In genomic region chr4:128489521-128490100, GRCm38 (mm10) we compare ENCODE assay signal across 21 mouse cellular contexts.
A peak's percentile ranks its signal among the peaks of the same experiment; 100 is the strongest.
DNase-seq lines count a peak whose midpoint lies in the region; ATAC-seq and TF ChIP-seq lines count a peak whose summit lies in the region.
"Had no signal": no experiment of that assay in that cellular context is flagged by ENCODE, and none has a peak within 500 bp of the region (broad histone marks: within the 10 kb centered on the region; RNA-seq: fewer than 3 reads in every experiment).

No protein-coding gene starts in this region.

- no peak overlapping the region for H3K4me2 ChIP-seq in forebrain, embryonic 14.5 days (ENCODE audit: low read length)
- H3K4me2 ChIP-seq in midbrain, postnatal 0 days (ENCODE audit: low read depth, low read length, poor library complexity, severe bottlenecking) = no peak overlapping the region
- H3K4me2 ChIP-seq in midbrain, embryonic 16.5 days (ENCODE audit: low read length) = no peak overlapping the region
- H3K4me2 ChIP-seq: heart, embryonic 11.5 days; kidney, embryonic 15.5 days; limb, embryonic 13.5 days; liver, embryonic 12.5 days; neural tube, embryonic 15.5 days had no signal

- no peak for ATAC-seq in forebrain, embryonic 14.5 days
- no peak for ATAC-seq in midbrain, postnatal 0 days (ENCODE audit: low FRiP score)
- no peak for ATAC-seq in midbrain, embryonic 16.5 days
- ATAC-seq: liver, embryonic 12.5 days had no signal

- peaks cover 14% of the 10 kb centered on the region for H3K4me1 ChIP-seq in forebrain, embryonic 10.5 days
- 0 out of 2 replicates have a peak, but pooled peaks cover 3% of the 10 kb centered on the region for H3K4me1 ChIP-seq in forebrain, embryonic 14.5 days (ENCODE audit: control insufficient read depth, insufficient read depth, low read length)
- H3K4me1 ChIP-seq in midbrain, postnatal 0 days (ENCODE audit: insufficient read depth, low read length) = no peaks in the 10 kb centered on the region
- no peaks in the 10 kb centered on the region for H3K4me1 ChIP-seq in midbrain, embryonic 16.5 days (ENCODE audit: control insufficient read depth, insufficient read depth, low read length)
- H3K4me1 ChIP-seq in heart, adult 2 months (ENCODE audit: control insufficient read depth, insufficient read depth, low read length) = no peaks in the 10 kb centered on the region
- H3K4me1 ChIP-seq: kidney, embryonic 15.5 days; limb, embryonic 13.5 days; liver, embryonic 12.5 days; neural tube, embryonic 15.5 days had no signal

- no peak overlapping the region for H3K4me3 ChIP-seq in forebrain, embryonic 10.5 days
- H3K4me3 ChIP-seq in forebrain, embryonic 14.5 days (ENCODE audit: low read depth, low read length) = no peak overlapping the region
- no peak overlapping the region for H3K4me3 ChIP-seq in midbrain, postnatal 0 days (ENCODE audit: low read depth, low read length)
- no peak overlapping the region for H3K4me3 ChIP-seq in midbrain, embryonic 16.5 days (ENCODE audit: low read depth, low read length)
- H3K4me3 ChIP-seq in heart, adult 2 months = no peak overlapping the region
- H3K4me3 ChIP-seq: kidney, embryonic 15.5 days; limb, embryonic 13.5 days; liver, embryonic 12.5 days; neural tube, embryonic 15.5 days had no signal

- intact Hi-C loops in left cerebral cortex, postnatal 14 days (cut with DNase I) = no loop called here
- intact Hi-C loops in heart, adult 2 months (cut with DNase I) = no loop called here

- TF ChIP-seq EP300 in heart, adult 2 months (IDR thresholded peaks at IDR 0.05; ENCODE audit: insufficient read depth, low read depth, low read length) = no peak

- H3K27me3 ChIP-seq in forebrain, embryonic 10.5 days (ENCODE audit: poor library complexity, severe bottlenecking) = no peaks in the 10 kb centered on the region
- H3K27me3 ChIP-seq in forebrain, embryonic 14.5 days (replicated peaks; ENCODE audit: control insufficient read depth, insufficient read depth, low read length) = no peaks in the 10 kb centered on the region
- no peaks in the 10 kb centered on the region for H3K27me3 ChIP-seq in midbrain, postnatal 0 days (ENCODE audit: insufficient read depth, low read length)
- no peaks in the 10 kb centered on the region for H3K27me3 ChIP-seq in midbrain, embryonic 16.5 days (ENCODE audit: control insufficient read depth, insufficient read depth, low read depth, low read length)
- no peaks in the 10 kb centered on the region for H3K27me3 ChIP-seq in heart, adult 2 months (ENCODE audit: control insufficient read depth, insufficient read depth, low read length)
- H3K27me3 ChIP-seq: kidney, embryonic 15.5 days; limb, embryonic 13.5 days; liver, embryonic 12.5 days; neural tube, embryonic 15.5 days had no signal

- no peaks in the 10 kb centered on the region for H3K79me2 ChIP-seq in heart, adult 2 months (replicated peaks; ENCODE audit: control insufficient read depth, insufficient read depth, low read length)

- no peak for TF ChIP-seq CTCF in midbrain, postnatal 0 days (IDR thresholded peaks at IDR 0.05)
- no peak for TF ChIP-seq CTCF in brain, embryonic 14.5 days (IDR thresholded peaks at IDR 0.05; ENCODE audit: borderline replicate concordance, extremely low read depth, insufficient read depth, insufficient read length)
- no peak for TF ChIP-seq CTCF in heart, adult 2 months (IDR thresholded peaks at IDR 0.05)

- no peaks in the 10 kb centered on the region for H3K9me3 ChIP-seq in forebrain, embryonic 10.5 days
- no peaks in the 10 kb centered on the region for H3K9me3 ChIP-seq in forebrain, embryonic 14.5 days (replicated peaks; ENCODE audit: control insufficient read depth, low read length)
- no peaks in the 10 kb centered on the region for H3K9me3 ChIP-seq in midbrain, postnatal 0 days (ENCODE audit: low read length)
- no peaks in the 10 kb centered on the region for H3K9me3 ChIP-seq in midbrain, embryonic 16.5 days (replicated peaks; ENCODE audit: control insufficient read depth, low read length, poor library complexity, severe bottlenecking)
- H3K9me3 ChIP-seq: kidney, embryonic 15.5 days; limb, embryonic 13.5 days; liver, embryonic 12.5 days; neural tube, embryonic 15.5 days had no signal

- H3K36me3 ChIP-seq in forebrain, embryonic 10.5 days (replicated peaks) = no peaks in the 10 kb centered on the region
- H3K36me3 ChIP-seq in forebrain, embryonic 14.5 days (ENCODE audit: control insufficient read depth, insufficient read depth, low read length) = 0 out of 2 replicates have a peak, but pooled peaks cover 3% of the 10 kb centered on the region
- H3K36me3 ChIP-seq in midbrain, postnatal 0 days (ENCODE audit: insufficient read depth, low read length) = peaks cover 32% of the 10 kb centered on the region
- H3K36me3 ChIP-seq in midbrain, embryonic 16.5 days (ENCODE audit: control insufficient read depth, insufficient read depth, low read length) = peaks cover 16% of the 10 kb centered on the region
- H3K36me3 ChIP-seq in heart, adult 2 months (ENCODE audit: control insufficient read depth, insufficient read depth, low read length) = no peaks in the 10 kb centered on the region
- H3K36me3 ChIP-seq: kidney, embryonic 15.5 days; limb, embryonic 13.5 days; liver, embryonic 12.5 days had no signal

- TF ChIP-seq POLR2A in brain, embryonic 14.5 days (IDR thresholded peaks at IDR 0.05; ENCODE audit: borderline replicate concordance, extremely low read depth, insufficient read depth, insufficient read length, poor library complexity, severe bottlenecking) = no peak
- TF ChIP-seq POLR2A in heart, adult 2 months (IDR thresholded peaks at IDR 0.05; ENCODE audit: insufficient read depth, low read depth, low read length) = no peak

- H3K9ac ChIP-seq in forebrain, embryonic 14.5 days (ENCODE audit: low read length) = no peak overlapping the region
- H3K9ac ChIP-seq in midbrain, postnatal 0 days (replicated peaks; ENCODE audit: low read length, poor library complexity, severe bottlenecking) = no peak overlapping the region
- H3K9ac ChIP-seq in midbrain, embryonic 16.5 days (ENCODE audit: low read depth, low read length) = no peak overlapping the region
- H3K9ac ChIP-seq in heart, adult 2 months (ENCODE audit: low read depth, low read length) = no peak overlapping the region
- H3K9ac ChIP-seq: kidney, embryonic 15.5 days; limb, embryonic 13.5 days; liver, embryonic 12.5 days; neural tube, embryonic 15.5 days had no signal

- DNase-seq in forebrain, embryonic 10.5 days (ENCODE audit: extremely low spot score, low spot score) = no peak
- DNase-seq in forebrain, embryonic 14.5 days (ENCODE audit: low spot score) = no peak
- DNase-seq in left cerebral cortex, adult 18-20 months (ENCODE audit: low spot score in 2 of 2) = peak; percentile 26 to 38
- no peak for DNase-seq in left cerebral cortex, postnatal 14 days (ENCODE audit: low spot score in 2 of 2)
- peak; percentile 17 for DNase-seq in midbrain, postnatal 0 days (ENCODE audit: low spot score)
- DNase-seq in brain, embryonic 14.5 days (ENCODE audit: low read depth) = peak; percentile 58
- DNase-seq in heart, adult 2 months = no peak
- DNase-seq: cerebellum, adult 8-10 months; gastrocnemius, postnatal 10 days; kidney, adult 11 months; kidney, postnatal 36 days; lung, adult 18-20 months; lung, postnatal 10 days; thymus, adult 2 months; thymus, postnatal 4 days had no signal

- 91% methylated on average over 11 of the region's 11 CpGs for WGBS in forebrain, embryonic 10.5 days
- 77% methylated on average over 11 of the region's 11 CpGs for WGBS in forebrain, embryonic 14.5 days
- WGBS in midbrain, postnatal 0 days = 74% methylated on average over 11 of the region's 11 CpGs
- 65% methylated on average over 11 of the region's 11 CpGs for WGBS in midbrain, embryonic 16.5 days
- 83% methylated on average over 11 of the region's 11 CpGs for WGBS in heart, adult 2 months

- H3K27ac ChIP-seq in forebrain, embryonic 10.5 days = 0 out of 2 replicates have a peak overlapping the region, but pooled peaks have one; percentile 31
- H3K27ac ChIP-seq in forebrain, embryonic 14.5 days (ENCODE audit: low read depth, low read length) = no peak overlapping the region
- H3K27ac ChIP-seq in midbrain, postnatal 0 days (ENCODE audit: low read depth, low read length) = no peak overlapping the region
- H3K27ac ChIP-seq in midbrain, embryonic 16.5 days (ENCODE audit: low read length) = no peak overlapping the region
- H3K27ac ChIP-seq in heart, adult 2 months = no peak overlapping the region
- H3K27ac ChIP-seq: kidney, embryonic 15.5 days; limb, embryonic 13.5 days; liver, embryonic 12.5 days; neural tube, embryonic 15.5 days had no signal

Comparison
In these comparisons a context has a peak if more than half of its experiments do, and no peak if none do; other contexts are left out.
1. DNase-seq: peak in left cerebral cortex, adult 18-20 months (2 of 2), midbrain, postnatal 0 days (single experiment) and brain, embryonic 14.5 days (single experiment); none in forebrain, embryonic 10.5 days (single experiment), forebrain, embryonic 14.5 days (single experiment), left cerebral cortex, postnatal 14 days (0 of 2) and heart, adult 2 months (0 of 2).